Mouse (Mus musculus) limb, embryonic 11.5 days (tissue): ENCODE data around the gene Lrrc23. TPM values are rescaled to one million over a fixed set of nuclear protein-coding genes. Genes with fewer than 3 reads are reported as not detected.

ENCODE experiments used
- polyA plus RNA-seq: library from polyadenylated mRNA; unstranded; fragments of >200 nt; fragmentation: Nextera tagmentation; extraction: Ambion mirVana; gene quantifications from 2 replicates; pipeline ENCODE4 v1.2.1, GENCODE M21; 2014

Lrrc23 gene
- polyA plus RNA-seq, 1 experiment from 2014 or later: 1.0 TPM

Other genes starting within 250 kb of the Lrrc23 start
- 0.41 and 0.50 TPM in 2 replicates for gene C1s1, start 237.4 kb downstream of the Lrrc23 start, polyA plus RNA-seq
- not detected in 2 replicates for gene C1rb, start 209.4 kb downstream of the Lrrc23 start, polyA plus RNA-seq
- gene C1s2, start 143.6 kb downstream of the Lrrc23 start, polyA plus RNA-seq: not detected in 2 replicates
- gene Lpcat3, start 116.7 kb downstream of the Lrrc23 start, polyA plus RNA-seq: 44.1 and 46.1 TPM in 2 replicates
- gene Emg1, start 67.5 kb downstream of the Lrrc23 start, polyA plus RNA-seq: 244 and 253 TPM in 2 replicates
- 424 and 427 TPM in 2 replicates for gene Phb2, start 67.4 kb downstream of the Lrrc23 start, polyA plus RNA-seq
- 7.8 and 8.7 TPM in 2 replicates for gene Ptpn6, start 41.0 kb downstream of the Lrrc23 start, polyA plus RNA-seq
- gene Grcc10, start 38.4 kb downstream of the Lrrc23 start, polyA plus RNA-seq: 491 and 549 TPM in 2 replicates
- 0.13 TPM in 1 of 2 replicates, not detected in the other for gene Gm45234, start 23.7 kb downstream of the Lrrc23 start, polyA plus RNA-seq
- gene Atn1, start 23.2 kb downstream of the Lrrc23 start, polyA plus RNA-seq: 13.1 and 14.0 TPM in 2 replicates
- 1.8 and 3.0 TPM in 2 replicates for gene Eno2, start 10.1 kb downstream of the Lrrc23 start, polyA plus RNA-seq
- 5.3 and 5.5 TPM in 2 replicates for gene Spsb2, start 28.9 kb upstream of the Lrrc23 start, polyA plus RNA-seq
- 724 and 825 TPM in 2 replicates for gene Tpi1, start 34.6 kb upstream of the Lrrc23 start, polyA plus RNA-seq
- gene Usp5, start 49.8 kb upstream of the Lrrc23 start, polyA plus RNA-seq: 152 and 153 TPM in 2 replicates
- gene Cdca3, start 49.8 kb upstream of the Lrrc23 start, polyA plus RNA-seq: 243 and 249 TPM in 2 replicates
- gene Gnb3, start 60.5 kb upstream of the Lrrc23 start, polyA plus RNA-seq: 0.40 and 0.43 TPM in 2 replicates
- 23.1 and 25.4 TPM in 2 replicates for gene P3h3, start 78.0 kb upstream of the Lrrc23 start, polyA plus RNA-seq
- gene Gpr162, start 84.3 kb upstream of the Lrrc23 start, polyA plus RNA-seq: 0.92 and 0.98 TPM in 2 replicates
- 0.06 TPM in 1 of 2 replicates, not detected in the other for gene Cd4, start 108.5 kb upstream of the Lrrc23 start, polyA plus RNA-seq
- 0.88 and 1.4 TPM in 2 replicates for gene Lag3, start 132.0 kb upstream of the Lrrc23 start, polyA plus RNA-seq
- 221 and 223 TPM in 2 replicates for gene Ptms, start 140.4 kb upstream of the Lrrc23 start, polyA plus RNA-seq
- gene Mlf2, start 151.7 kb upstream of the Lrrc23 start, polyA plus RNA-seq: 406 and 414 TPM in 2 replicates
- 126 and 129 TPM in 2 replicates for gene Cops7a, start 185.8 kb upstream of the Lrrc23 start, polyA plus RNA-seq
- 2.2 and 2.4 TPM in 2 replicates for gene Pianp, start 217.0 kb upstream of the Lrrc23 start, polyA plus RNA-seq
- 11.0 and 12.9 TPM in 2 replicates for gene Zfp384, start 229.4 kb upstream of the Lrrc23 start, polyA plus RNA-seq